Mouse (Mus musculus) c-Kit-positive CD71-negative TER-119-negative erythroid progenitor cells, embryonic 14.5 days (primary cell): ENCODE measurements around the gene Tmem53.
"Not testable (repeated sequence)": the region's sequence is repeated elsewhere in the genome, so short reads cannot be mapped to it uniquely, and the experiment has no call there.

Experiments
- DNase-seq: peaks from one replicate; pipeline ENCODE4 v3.0.0-alpha.2; 2013; ENCODE audit warnings: low read depth

Gene Tmem53

GRCm38 (mm10) chr4:117252351-117252750, 600 bp downstream of the Tmem53 start:
- no peak for DNase-seq

GRCm38 (mm10) chr4:117252755-117253154, 1.0 kb downstream of the Tmem53 start:
- DNase-seq = no peak

- no peak for DNase-seq
These were observed 1.7 kb downstream of the Tmem53 start for GRCm38 (mm10) chr4:117253218-117254016.

- DNase-seq = peak; percentile 17
These were observed 2.4 kb downstream of the Tmem53 start for GRCm38 (mm10) chr4:117254017-117254627.

GRCm38 (mm10) chr4:117254672-117255071, 2.9 kb downstream of the Tmem53 start:
- no peak for DNase-seq

- not testable (repeated sequence) for DNase-seq
These were observed 8.2 kb downstream of the Tmem53 start for GRCm38 (mm10) chr4:117259909-117260308.

- DNase-seq = no peak
These were observed 9.5 kb downstream of the Tmem53 start for GRCm38 (mm10) chr4:117261222-117261621.

- no peak for DNase-seq
These were observed 10.6 kb downstream of the Tmem53 start for GRCm38 (mm10) chr4:117262101-117262913.

- DNase-seq = no peak
These were observed 11.2 kb downstream of the Tmem53 start for GRCm38 (mm10) chr4:117262987-117263386.

GRCm38 (mm10) chr4:117267284-117267683, 15.5 kb downstream of the Tmem53 start:
- DNase-seq = peak; percentile 79

GRCm38 (mm10) chr4:117267831-117268437, 16.2 kb downstream of the Tmem53 start:
- DNase-seq = no peak

- peak; percentile 84 for DNase-seq
These were observed 18.5 kb downstream of the Tmem53 start for GRCm38 (mm10) chr4:117270278-117270677.

GRCm38 (mm10) chr4:117272459-117272858, 20.7 kb downstream of the Tmem53 start:
- no peak for DNase-seq

- no peak for DNase-seq
These were observed 23.0 kb downstream of the Tmem53 start for GRCm38 (mm10) chr4:117274720-117275119.

GRCm38 (mm10) chr4:117276281-117276711, 24.5 kb downstream of the Tmem53 start:
- DNase-seq = no peak

GRCm38 (mm10) chr4:117277021-117277420, 25.3 kb downstream of the Tmem53 start:
- DNase-seq = no peak

GRCm38 (mm10) chr4:117277687-117278086, 25.9 kb downstream of the Tmem53 start:
- DNase-seq = no peak

GRCm38 (mm10) chr4:117278381-117279252, 26.9 kb downstream of the Tmem53 start:
- no peak for DNase-seq

- DNase-seq = no peak
These were observed 27.5 kb downstream of the Tmem53 start for GRCm38 (mm10) chr4:117279253-117279642.

- no peak for DNase-seq
These were observed 28.7 kb downstream of the Tmem53 start for GRCm38 (mm10) chr4:117280397-117280930.
